Mouse (Mus musculus) olfactory bulb, adult 2 months (tissue): ENCODE measurements at regions not wholly inside any gene's neighbourhood (a gene's known extent, or its start where the extent isn't known, plus 50 kb on each side); places are given as distances from the start of the nearest gene placed in this dataset.

Source experiments
- H3K27ac ChIP-seq: fragments of 200-500 bp; 2 replicates; pipeline ENCODE4 v1.5.1; 2012; ENCODE audit warnings: low read depth, low read length; ENCODE audit not compliant: insufficient read depth
- H3K4me1 ChIP-seq: fragments of 200-500 bp; 2 replicates; pipeline ENCODE4 v1.6.1; 2012; ENCODE audit warnings: low read length; ENCODE audit not compliant: control insufficient read depth, insufficient read depth
- H3K4me3 ChIP-seq: fragments of 200-500 bp; 2 replicates; pipeline ENCODE4 v1.5.1; 2012; ENCODE audit warnings: mild to moderate bottlenecking, low read depth, low read length, moderate library complexity; ENCODE audit not compliant: insufficient read depth
- CTCF ChIP-seq: fragments of 200-500 bp; IDR thresholded peaks from 2 replicates; pipeline ENCODE4 v1.5.1; 2012; ENCODE audit warnings: low read depth, mild to moderate bottlenecking, low read length, moderate library complexity; ENCODE audit not compliant: insufficient read depth
- POLR2A ChIP-seq: fragments of 200-500 bp; IDR thresholded peaks from 2 replicates; pipeline ENCODE4 v1.6.1; 2012; ENCODE audit warnings: mild to moderate bottlenecking, low read depth, low read length, moderate library complexity; ENCODE audit not compliant: insufficient read depth
- WGBS: fragments of 180-500 bp; shearing (Covaris S2); methylation state at CpG from one replicate; pipeline ENCODE4 v1.1.7; 2018; 5-methylcytosine and 5-hydroxymethylcytosine counted together

- Histone ChIP-seq H3K27ac (no peak overlapping the region), H3K4me3 (no peak overlapping the region), H3K4me1 (no peaks in the 10 kb centered on the region)
- TF ChIP-seq CTCF (no peak), POLR2A (no peak)
- 63% methylated on average over 3 of the region's 3 CpGs for WGBS
Measured at GRCm38 (mm10) chr1:185774202-185774601, 319.6 kb downstream of the Slc30a10 start.

- Histone ChIP-seq H3K4me1 (no peaks in the 10 kb centered on the region), H3K4me3 (no peak overlapping the region), H3K27ac (no peak overlapping the region)
- no peak for TF ChIP-seq CTCF
- no peak for TF ChIP-seq POLR2A
- 59% methylated on average over 4 of the region's 4 CpGs for WGBS
Measured at GRCm38 (mm10) chr1:185779604-185780003, 325.0 kb downstream of the Slc30a10 start.

DNA sequence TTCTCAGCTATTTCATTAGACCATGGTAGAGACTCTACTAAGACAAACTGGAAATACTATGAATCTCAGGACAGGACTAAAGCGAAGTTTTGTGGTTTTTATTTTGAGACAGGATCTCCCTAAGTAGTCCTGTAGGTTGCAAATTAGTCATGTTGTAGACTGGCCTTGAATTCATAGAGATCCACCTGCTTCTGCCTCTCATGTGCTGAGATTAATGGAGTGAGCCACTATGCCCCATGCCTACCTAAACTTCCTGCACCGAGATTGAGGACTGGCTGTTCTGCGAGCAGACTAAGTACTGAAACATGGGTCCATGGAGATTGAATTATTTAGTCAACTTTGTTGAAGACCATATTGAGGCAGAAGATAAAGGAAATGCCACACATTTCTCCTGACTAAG is 315.0 kb downstream of the Lyplal1 start:
- WGBS = 96% methylated on average over 3 of the region's 3 CpGs
- Histone ChIP-seq H3K4me1 (no peaks in the 10 kb centered on the region), H3K4me3 (no peak overlapping the region), H3K27ac (no peak overlapping the region)
- no peak for TF ChIP-seq POLR2A
- TF ChIP-seq CTCF = no peak

- TF ChIP-seq CTCF = no peak
- no peak for TF ChIP-seq POLR2A
- 99% methylated on average over 3 of the region's 3 CpGs for WGBS
- Histone ChIP-seq H3K27ac (no peak overlapping the region), H3K4me1 (no peaks in the 10 kb centered on the region), H3K4me3 (no peak overlapping the region)
Measured at GRCm38 (mm10) chr1:185814901-185815300, 302.2 kb downstream of the Lyplal1 start.

- no peak for TF ChIP-seq POLR2A
- no peak for TF ChIP-seq CTCF
- 63% methylated on average over 5 of the region's 5 CpGs for WGBS
- H3K4me3 ChIP-seq = no peak overlapping the region
Measured at GRCm38 (mm10) chr1:185819044-185819443, 298.1 kb downstream of the Lyplal1 start.

GRCm38 (mm10) chr1:185822241-185822640 is 294.9 kb downstream of the Lyplal1 start:
- TF ChIP-seq POLR2A (no peak), CTCF (no peak)
- H3K27ac ChIP-seq = no peak overlapping the region
- H3K4me1 ChIP-seq = no peaks in the 10 kb centered on the region
- 41% methylated on average over 8 of the region's 8 CpGs for WGBS
- no peak overlapping the region for H3K4me3 ChIP-seq

More at GRCm38 (mm10) chr1:185819044-185819443, 298.1 kb downstream of the Lyplal1 start:
- Histone ChIP-seq H3K27ac (no peak overlapping the region), H3K4me1 (no peaks in the 10 kb centered on the region)

GRCm38 (mm10) chr1:185823226-185823625 is 293.9 kb downstream of the Lyplal1 start:
- Histone ChIP-seq H3K4me1 (no peaks in the 10 kb centered on the region), H3K4me3 (no peak overlapping the region), H3K27ac (no peak overlapping the region)
- TF ChIP-seq POLR2A (no peak), CTCF (no peak)
- WGBS = 94% methylated on average over 4 of the region's 4 CpGs

DNA sequence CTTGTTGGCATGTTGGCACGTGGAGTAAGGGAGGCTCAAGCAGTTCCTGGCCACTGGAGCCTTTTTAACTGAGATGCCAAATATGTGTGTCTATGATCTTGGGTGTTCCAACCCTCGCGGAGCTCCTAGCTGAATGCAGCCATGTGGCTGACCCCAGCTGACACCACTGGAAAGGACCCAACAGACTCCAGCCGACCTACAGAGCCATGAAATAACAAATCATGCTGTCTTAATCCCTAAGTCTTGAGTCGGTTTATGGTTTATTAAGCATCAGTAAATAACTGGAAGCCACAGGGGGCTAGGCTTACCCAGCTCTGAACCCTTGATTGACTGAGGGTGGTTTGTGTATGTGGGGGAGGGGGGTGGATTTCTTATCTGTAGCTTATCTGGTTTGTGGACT is 293.2 kb downstream of the Lyplal1 start:
- Histone ChIP-seq H3K4me1 (no peaks in the 10 kb centered on the region), H3K4me3 (no peak overlapping the region), H3K27ac (no peak overlapping the region)
- whole genome bisulfite sequencing = 56% methylated on average over 5 of the region's 5 CpGs
- no peak for TF ChIP-seq POLR2A
- no peak for TF ChIP-seq CTCF

DNA sequence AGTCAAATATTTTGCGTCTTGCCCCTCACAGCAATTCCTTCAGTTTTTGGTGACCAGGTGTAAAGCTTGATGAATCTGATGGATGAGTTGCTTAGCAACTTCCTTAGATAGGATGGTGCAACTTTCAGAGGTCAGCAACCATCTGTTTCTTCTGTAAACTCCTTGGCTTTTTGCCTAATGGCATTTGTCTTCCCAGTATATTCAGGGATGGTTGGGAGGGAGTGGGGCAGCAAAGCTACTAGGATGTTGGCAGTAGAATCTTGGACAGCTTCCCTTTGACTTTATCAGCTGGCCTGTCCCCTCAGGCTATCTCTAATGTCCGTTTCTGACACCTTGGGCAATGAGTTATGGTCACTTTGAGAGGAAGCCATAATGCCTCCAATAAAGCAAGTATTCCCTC is 289.1 kb downstream of the Lyplal1 start:
- Histone ChIP-seq H3K4me1 (no peaks in the 10 kb centered on the region), H3K4me3 (no peak overlapping the region), H3K27ac (no peak overlapping the region)
- 87% methylated on average over 2 of the region's 2 CpGs for WGBS
- no peak for TF ChIP-seq CTCF
- TF ChIP-seq POLR2A = no peak

- no peaks in the 10 kb centered on the region for H3K4me1 ChIP-seq
- TF ChIP-seq POLR2A (no peak), CTCF (no peak)
- 97% methylated on average over 6 of the region's 6 CpGs for WGBS
- H3K4me3 ChIP-seq = no peak overlapping the region
- no peak overlapping the region for H3K27ac ChIP-seq
Measured at GRCm38 (mm10) chr1:185828486-185828885, 288.6 kb downstream of the Lyplal1 start.
